Mouse (Mus musculus) cerebellum, postnatal 25 days (tissue): Measurements from ENCODE around the gene Ciao2a.

Experiments
- DNase-seq, 2 experiments: peaks; one replicate each; pipeline ENCODE4 v3.0.0; 2021; ENCODE audit warnings: mixed read lengths in 2 of 2

Ciao2a gene

GRCm38 (mm10) chr9:66167222-66167621, 40.8 kb downstream of the Ciao2a start:
- no peak for DNase-seq

- no peak for DNase-seq
Measured at GRCm38 (mm10) chr9:66168233-66168632, 41.8 kb downstream of the Ciao2a start.

- DNase-seq: no peak
Measured at GRCm38 (mm10) chr9:66170506-66170905, 44.1 kb downstream of the Ciao2a start.

GRCm38 (mm10) chr9:66171275-66171921, 45.0 kb downstream of the Ciao2a start:
- no peak for DNase-seq

GRCm38 (mm10) chr9:66173316-66173855, 47.0 kb downstream of the Ciao2a start:
- DNase-seq: no peak

GRCm38 (mm10) chr9:66174985-66175384, 48.6 kb downstream of the Ciao2a start:
- no peak for DNase-seq

- DNase-seq: no peak
Measured at GRCm38 (mm10) chr9:66177975-66178374, 51.6 kb downstream of the Ciao2a start.

- DNase-seq: no peak
Measured at GRCm38 (mm10) chr9:66179795-66180194, 53.4 kb downstream of the Ciao2a start.

GRCm38 (mm10) chr9:66181126-66181825, 54.9 kb downstream of the Ciao2a start:
- DNase-seq: no peak

GRCm38 (mm10) chr9:66181826-66182678, 55.6 kb downstream of the Ciao2a start:
- no peak for DNase-seq

- no peak for DNase-seq
Measured at GRCm38 (mm10) chr9:66182679-66182993, 56.2 kb downstream of the Ciao2a start.

GRCm38 (mm10) chr9:66183023-66183422, 56.6 kb downstream of the Ciao2a start:
- no peak for DNase-seq

- DNase-seq: no peak
Measured at GRCm38 (mm10) chr9:66184572-66184971, 58.2 kb downstream of the Ciao2a start.

GRCm38 (mm10) chr9:66186426-66186825, 60.0 kb downstream of the Ciao2a start:
- no peak for DNase-seq
